Mouse (Mus musculus) intestine, postnatal 0 days (tissue): Measurements from ENCODE around the gene Pde4dip. TPM values are rescaled to one million over a fixed set of nuclear protein-coding genes. Genes with fewer than 3 reads are reported as not detected.
A peak's percentile ranks its signal among the peaks of the same experiment; 100 is the strongest.

Experiments
- ATAC-seq: fragments of 200-750 bp; cut with Nextera tagmentation; 2 replicates; pipeline ENCODE4 v1.8.0; 2017; ENCODE audit warnings: mild to moderate bottlenecking, moderate TSS enrichment, moderate library complexity
- H3K27ac ChIP-seq: fragments of 300-500 bp; sonication (generic); 2 replicates; pipeline ENCODE4 v1.5.1; 2014; ENCODE audit warnings: mild to moderate bottlenecking, low read depth, low read length, moderate library complexity
- H3K27me3 ChIP-seq: fragments of 300-500 bp; sonication (generic); replicated peaks from 2 replicates; pipeline ENCODE4 v1.6.1; 2014; ENCODE audit warnings: low read length, mixed read lengths; ENCODE audit not compliant: control insufficient read depth, insufficient read depth
- H3K36me3 ChIP-seq: fragments of 300-500 bp; sonication (generic); 2 replicates; pipeline ENCODE4 v1.6.1; 2014; ENCODE audit warnings: mild to moderate bottlenecking, moderate library complexity; ENCODE audit not compliant: control insufficient read depth, insufficient read depth
- H3K4me1 ChIP-seq: fragments of 300-500 bp; sonication (generic); replicated peaks from 2 replicates; pipeline ENCODE4 v1.6.1; 2014; ENCODE audit warnings: antibody characterized with exemption, low read length, mixed read lengths; ENCODE audit not compliant: control insufficient read depth, insufficient read depth
- H3K4me2 ChIP-seq: fragments of 300-500 bp; sonication (generic); replicated peaks from 2 replicates; pipeline ENCODE4 v1.6.1; 2014; ENCODE audit warnings: low read depth, mild to moderate bottlenecking, moderate library complexity
- H3K4me3 ChIP-seq: fragments of 300-500 bp; sonication (generic); 2 replicates; pipeline ENCODE4 v1.5.1; 2014; ENCODE audit warnings: low read depth, low read length
- H3K9ac ChIP-seq: fragments of 300-500 bp; sonication (generic); 2 replicates; pipeline ENCODE4 v1.6.1; 2014; ENCODE audit warnings: mild to moderate bottlenecking, low read depth, low read length
- H3K9me3 ChIP-seq: fragments of 300-500 bp; sonication (generic); 2 replicates; pipeline ENCODE4 v1.6.1; 2016; ENCODE audit warnings: mixed run types; ENCODE audit not compliant: control insufficient read depth
- CTCF ChIP-seq: sonication (generic); IDR thresholded peaks from 2 replicates; pipeline ENCODE4 v1.5.1; 2016; ENCODE audit warnings: low read depth, mild to moderate bottlenecking, control low read depth, antibody characterized with exemption, moderate library complexity
- WGBS: fragments of 180-500 bp; shearing (Covaris S2); extraction: QIAGEN DNeasy Blood & Tissue Kit; methylation state at CpG from one replicate; pipeline ENCODE4 v1.1.7; 2014; 5-methylcytosine and 5-hydroxymethylcytosine counted together
- polyA plus RNA-seq: library from polyadenylated mRNA; unstranded; fragments of >200 nt; fragmentation: Nextera tagmentation; extraction: Ambion mirVana; gene quantifications from 2 replicates; pipeline ENCODE4 v1.2.1, GENCODE M21; 2015

Gene Pde4dip
- polyA plus RNA-seq: 10.0 and 12.4 TPM in 2 replicates

GRCm38 (mm10) chr3:97888168-97888901 is at the start of gene Pde4dip:
TSS of gene Pde4dip (minus strand) at chr3:97888707.
- H3K9ac ChIP-seq: no peak within 1 kb of the TSS
- TF ChIP-seq CTCF: no peak
- 0 out of 2 replicates have a peak, but pooled peaks have one; percentile 16 for ATAC-seq

GRCm38 (mm10) chr3:97937945-97938266 is 49.4 kb upstream of the Pde4dip start:
- Histone ChIP-seq H3K36me3 (no peaks in the 10 kb centered on the region), H3K9me3 (no peaks in the 10 kb centered on the region), H3K9ac (no peak overlapping the region), H3K27ac (no peak overlapping the region), H3K4me1 (no peaks in the 10 kb centered on the region), H3K4me2 (no peak overlapping the region), H3K4me3 (no peak overlapping the region), H3K27me3 (no peaks in the 10 kb centered on the region)
- WGBS: 74% methylated on average over 6 of the region's 6 CpGs
- no peak for ATAC-seq
- TF ChIP-seq CTCF: no peak

More at GRCm38 (mm10) chr3:97888168-97888901, at the start of gene Pde4dip:
- Histone ChIP-seq H3K4me1 (no peaks in the 10 kb centered on the region), H3K27me3 (peaks cover 37% of the 10 kb centered on the region), H3K4me2 (peak within 1 kb of the TSS; percentile 60), H3K36me3 (no peaks in the 10 kb centered on the region), H3K27ac (no peak within 1 kb of the TSS), H3K4me3 (peak within 1 kb of the TSS; percentile 33), H3K9me3 (no peaks in the 10 kb centered on the region)
- WGBS: 3% methylated on average over 44 of the region's 44 CpGs

GRCm38 (mm10) chr3:97937068-97937944 is 48.8 kb upstream of the Pde4dip start:
- Histone ChIP-seq H3K27me3 (no peaks in the 10 kb centered on the region), H3K27ac (no peak overlapping the region), H3K4me1 (no peaks in the 10 kb centered on the region), H3K4me3 (no peak overlapping the region), H3K36me3 (no peaks in the 10 kb centered on the region), H3K4me2 (no peak overlapping the region), H3K9me3 (no peaks in the 10 kb centered on the region), H3K9ac (no peak overlapping the region)
- WGBS: 51% methylated on average over 17 of the region's 17 CpGs
- no peak for ATAC-seq
- peak; percentile 18; the same call in 1 of the 2 replicates for TF ChIP-seq CTCF

GRCm38 (mm10) chr3:97934331-97935300 is 46.1 kb upstream of the Pde4dip start:
- ATAC-seq: no peak
- H3K27ac ChIP-seq: no peak overlapping the region
- H3K4me2 ChIP-seq: no peak overlapping the region
- WGBS: 91% methylated on average over 6 of the region's 6 CpGs
- H3K9me3 ChIP-seq: no peaks in the 10 kb centered on the region
- no peaks in the 10 kb centered on the region for H3K27me3 ChIP-seq
- H3K4me1 ChIP-seq: no peaks in the 10 kb centered on the region
- no peak overlapping the region for H3K9ac ChIP-seq
- H3K36me3 ChIP-seq: no peaks in the 10 kb centered on the region
- H3K4me3 ChIP-seq: no peak overlapping the region
- TF ChIP-seq CTCF: no peak

- no peaks in the 10 kb centered on the region for H3K27me3 ChIP-seq
- ATAC-seq: no peak
- 87% methylated on average over 5 of the region's 5 CpGs for WGBS
- H3K36me3 ChIP-seq: no peaks in the 10 kb centered on the region
- H3K27ac ChIP-seq: no peak overlapping the region
- no peak overlapping the region for H3K9ac ChIP-seq
- H3K4me2 ChIP-seq: no peak overlapping the region
- TF ChIP-seq CTCF: no peak
- no peak overlapping the region for H3K4me3 ChIP-seq
- H3K9me3 ChIP-seq: no peaks in the 10 kb centered on the region
- no peaks in the 10 kb centered on the region for H3K4me1 ChIP-seq
Measured at GRCm38 (mm10) chr3:97933811-97934210, 45.3 kb upstream of the Pde4dip start.
